ENCODE assay signal across 11 mouse cellular contexts in the genomic region with DNA sequence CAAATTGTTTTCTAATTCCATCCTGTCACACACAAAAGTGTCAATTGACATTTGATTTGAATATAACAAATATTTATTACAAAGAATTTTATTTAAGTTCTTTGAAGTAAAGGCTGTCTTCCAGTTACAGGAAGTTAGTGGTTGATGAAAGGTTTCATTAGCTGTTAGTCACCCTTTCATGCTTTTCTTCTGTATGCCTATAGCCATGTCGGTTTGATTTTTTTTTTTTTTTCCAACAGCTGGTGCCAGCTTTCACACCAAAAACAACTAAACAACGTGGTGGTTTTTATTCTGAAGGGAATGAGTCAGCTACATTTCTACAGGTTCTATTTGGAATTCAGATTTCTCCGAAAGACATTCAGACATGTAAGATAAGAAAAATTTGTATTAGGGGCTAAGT.
"Had no signal": no experiment of that assay in that cellular context is flagged by ENCODE, and none has a peak within 500 bp of the region (broad histone marks: within the 10 kb centered on the region; RNA-seq: fewer than 3 reads in every experiment).

No protein-coding gene starts in this region.

- DNase-seq: kidney, adult 11 months; kidney, postnatal 14 days; liver; lung, adult 18-20 months; lung, postnatal 14 days; lung, postnatal 4 days; midbrain, embryonic 14.5 days; right cerebral cortex, adult 18-20 months; right cerebral cortex, postnatal 14 days; spleen, adult 18-20 months; thymus, postnatal 25 days had no signal
